Mouse (Mus musculus): ENCODE measurements at regions not wholly inside any gene's neighbourhood (a gene's known extent, or its start where the extent isn't known, plus 50 kb on each side); places are given as distances from the start of the nearest gene placed in this dataset.

GRCm38 (mm10) chr3:34522054-34522684 is 128.0 kb upstream of the Sox2 start:
- DNase-seq (ENCODE audit: low spot score): no peak

- DNase-seq (ENCODE audit: low spot score): no peak
These were observed 128.7 kb upstream of the Sox2 start for GRCm38 (mm10) chr3:34521357-34522053.

- DNase-seq (ENCODE audit: low spot score): no peak
These were observed 137.6 kb upstream of the Sox2 start for GRCm38 (mm10) chr3:34512503-34513145.

GRCm38 (mm10) chr3:34510723-34511122 is 139.5 kb upstream of the Sox2 start:
- no peak for DNase-seq (ENCODE audit: low spot score)

GRCm38 (mm10) chr3:34509160-34509559 is 141.0 kb upstream of the Sox2 start:
- DNase-seq (ENCODE audit: low spot score): no peak

DNA sequence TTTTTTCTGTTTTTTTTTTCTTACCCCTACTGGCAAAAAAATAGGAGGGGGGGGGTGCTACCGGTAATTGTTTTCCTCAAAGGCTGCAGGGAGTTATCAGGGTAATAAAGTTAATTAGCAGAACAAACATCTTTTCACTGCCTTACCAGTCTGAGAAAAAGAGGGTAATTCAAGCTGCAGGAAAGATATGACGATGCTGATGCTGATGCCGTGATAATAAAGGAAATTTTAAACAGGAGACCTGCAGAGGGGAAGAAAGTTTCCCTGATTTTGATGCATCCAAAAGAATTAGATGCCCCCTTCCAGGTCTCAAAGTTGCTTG is 145.7 kb upstream of the Sox2 start:
- no peak for DNase-seq (ENCODE audit: low spot score)

GRCm38 (mm10) chr3:34503874-34504572 is 146.2 kb upstream of the Sox2 start:
- no peak for DNase-seq (ENCODE audit: low spot score)

DNA sequence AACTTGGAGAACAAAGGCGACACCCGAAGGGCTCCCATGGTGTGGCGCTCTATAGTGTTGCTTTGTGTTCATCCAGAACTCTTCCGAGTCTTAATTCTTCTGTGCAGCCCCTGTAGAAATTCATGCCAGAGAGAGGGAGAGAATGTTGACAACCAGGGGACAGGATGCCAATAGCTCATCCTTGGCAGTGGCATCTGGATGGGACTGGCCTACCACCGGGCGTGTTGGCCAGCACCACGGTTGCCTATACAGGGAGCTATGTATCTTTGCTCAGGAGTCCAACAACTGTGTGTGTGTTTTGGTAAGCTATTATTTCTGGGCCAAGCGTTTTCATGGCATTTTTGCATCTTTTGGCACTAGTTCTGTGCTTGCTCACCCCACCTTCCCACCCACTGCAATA is 153.4 kb upstream of the Sox2 start:
- DNase-seq (ENCODE audit: low spot score): no peak

DNA sequence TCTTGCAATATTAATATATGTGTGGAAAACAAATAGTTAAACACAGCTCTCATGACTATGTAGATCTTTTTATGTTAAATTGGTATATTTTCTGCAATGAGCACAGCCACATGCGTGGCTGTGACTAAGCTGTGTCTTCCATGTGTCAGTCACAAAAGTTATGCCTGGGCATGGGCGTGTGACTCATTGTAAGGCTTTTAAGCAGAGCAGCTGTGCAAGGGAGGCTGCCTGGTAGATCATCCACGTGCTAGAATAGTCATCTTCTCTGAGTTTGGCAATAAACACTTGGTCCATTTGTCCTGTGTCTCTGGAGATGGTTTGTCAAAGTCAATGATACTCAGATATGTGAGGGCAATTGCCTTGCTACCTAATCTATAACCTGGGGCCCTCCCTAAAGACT is 154.6 kb upstream of the Sox2 start:
- no peak for DNase-seq (ENCODE audit: low spot score)

DNA sequence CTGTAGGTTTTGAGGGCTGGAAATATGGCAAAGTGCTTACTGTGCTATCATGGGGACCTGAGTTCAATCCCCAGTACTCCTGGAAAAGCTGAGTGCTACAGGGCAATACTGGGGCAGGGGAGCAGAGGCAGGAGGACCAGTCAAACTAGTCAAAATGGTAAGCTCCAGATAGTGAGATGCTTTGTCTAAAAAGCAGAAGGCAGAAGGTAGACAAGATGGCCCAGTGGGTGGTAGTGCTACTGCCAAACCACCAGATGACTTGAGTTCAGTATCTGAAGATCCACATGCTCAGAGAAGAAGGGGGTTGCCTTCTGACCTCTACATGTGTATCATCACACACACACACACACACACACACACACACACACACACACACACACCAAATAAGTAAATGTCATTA is 156.3 kb upstream of the Sox2 start:
- DNase-seq (ENCODE audit: low spot score): no peak

GRCm38 (mm10) chr3:34489008-34489407 is 161.2 kb upstream of the Sox2 start:
- DNase-seq (ENCODE audit: low spot score): no peak

GRCm38 (mm10) chr3:34486441-34487050 is 163.7 kb upstream of the Sox2 start:
- no peak for DNase-seq (ENCODE audit: low spot score)

GRCm38 (mm10) chr3:34485345-34486223 is 164.6 kb upstream of the Sox2 start:
- DNase-seq (ENCODE audit: low spot score): no peak

DNA sequence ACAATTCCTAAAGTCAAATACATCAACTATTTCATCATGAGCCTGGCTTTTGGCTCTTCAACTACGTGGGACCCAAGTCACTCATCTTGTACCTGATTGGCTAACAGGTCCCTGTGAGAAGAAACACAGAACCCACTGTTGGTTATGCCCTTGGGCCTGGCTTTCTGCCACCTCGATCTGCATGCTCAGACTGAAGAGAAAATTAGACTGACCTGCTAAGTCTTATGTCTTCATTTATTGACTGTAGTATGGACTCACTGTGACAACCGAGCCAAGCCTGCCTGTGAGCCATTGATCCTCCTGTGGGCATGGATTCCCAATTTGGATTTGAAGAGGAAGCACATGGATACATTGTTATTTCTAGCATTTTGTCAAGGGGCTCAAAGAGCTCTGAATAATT is 166.3 kb upstream of the Sox2 start:
- no peak for DNase-seq (ENCODE audit: low spot score)

DNA sequence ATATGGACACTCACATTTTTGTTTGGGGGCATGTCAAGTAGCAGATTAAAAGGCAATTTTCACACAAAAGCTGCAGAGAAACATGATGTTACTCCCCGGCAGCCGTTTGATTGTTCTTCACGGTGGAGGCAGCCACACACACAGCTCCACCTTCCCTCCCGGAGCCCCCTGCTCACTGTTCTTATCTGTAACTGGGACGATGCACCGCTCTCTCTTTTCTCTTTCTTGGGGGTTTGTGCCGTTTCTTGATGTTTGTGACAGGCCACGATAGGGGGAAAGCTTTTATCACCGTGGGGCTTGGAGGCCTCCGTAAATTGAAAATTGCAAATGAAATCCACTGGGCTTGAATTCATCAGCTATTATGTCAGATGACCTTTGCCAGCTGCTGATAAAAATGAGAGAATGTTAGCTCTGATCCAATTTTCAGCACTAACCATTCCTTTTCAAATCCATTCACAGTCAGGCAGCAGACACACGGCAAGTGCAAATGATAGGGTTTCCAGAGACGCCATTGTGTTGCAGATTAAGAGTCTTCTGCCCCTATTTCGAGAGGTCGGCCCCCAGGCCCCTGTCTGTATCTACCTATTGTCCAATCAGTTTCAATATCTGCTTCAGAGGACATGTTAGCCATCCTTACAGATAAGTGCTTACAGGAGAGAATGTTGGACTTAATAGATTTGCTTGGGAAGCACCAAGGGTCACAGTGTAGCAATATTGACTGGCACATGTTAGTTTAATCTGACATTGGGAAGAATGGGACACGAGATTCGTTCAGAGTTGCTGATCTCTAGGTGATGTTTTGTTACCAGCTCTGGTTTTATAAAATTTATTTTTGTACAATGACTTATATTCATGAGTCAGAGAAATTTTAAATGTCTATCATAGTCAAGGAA is 168.1 kb upstream of the Sox2 start:
- DNase-seq (ENCODE audit: low spot score): no peak

DNA sequence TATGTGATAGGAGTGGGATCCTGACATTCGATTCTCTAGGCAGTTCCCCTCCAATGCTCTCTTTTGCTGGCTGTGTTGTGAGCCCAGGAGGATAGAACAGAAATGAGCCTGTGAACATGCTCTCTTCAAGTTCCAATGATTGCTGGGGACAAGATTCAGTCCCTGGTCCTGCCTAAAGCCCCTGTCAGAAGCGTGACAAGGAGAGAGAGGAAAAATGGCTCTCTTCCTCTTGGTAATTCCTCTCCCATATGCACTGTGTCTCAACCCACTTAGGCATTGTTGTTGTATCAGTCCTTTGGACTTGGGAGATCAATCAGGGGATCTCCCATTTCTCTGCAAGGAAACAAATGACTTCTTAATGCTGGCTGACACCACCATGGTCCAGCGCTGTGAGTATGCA is 168.9 kb upstream of the Sox2 start:
- DNase-seq (ENCODE audit: low spot score): no peak

DNA sequence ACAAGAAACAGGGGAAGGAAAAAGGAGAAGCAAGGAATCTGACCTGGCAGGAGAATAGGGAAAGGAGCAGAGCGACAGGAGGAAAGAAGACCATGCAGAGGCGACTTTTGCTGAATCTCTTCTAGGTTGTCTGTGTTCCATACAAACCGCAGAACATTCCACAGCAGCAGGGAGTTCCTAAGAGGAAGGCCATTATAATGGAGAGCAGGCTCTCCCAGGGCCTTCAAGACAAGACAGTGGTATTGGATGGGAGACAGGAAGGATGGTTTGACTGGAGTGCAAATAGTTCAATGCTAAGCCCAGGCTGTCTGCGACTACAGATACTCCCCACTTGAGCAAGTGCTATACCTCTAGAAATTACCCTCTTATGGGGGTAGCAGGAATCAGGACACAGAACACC is 176.1 kb upstream of the Sox2 start:
- DNase-seq (ENCODE audit: low spot score): no peak

GRCm38 (mm10) chr3:34470721-34471120 is 179.5 kb upstream of the Sox2 start:
- no peak for DNase-seq (ENCODE audit: low spot score)

GRCm38 (mm10) chr3:34469946-34470345 is 180.3 kb upstream of the Sox2 start:
- no peak for DNase-seq (ENCODE audit: low spot score)

GRCm38 (mm10) chr3:34466312-34466711 is 183.9 kb upstream of the Sox2 start:
- DNase-seq (ENCODE audit: low spot score): no peak

All from urinary bladder, postnatal 14 days (tissue).